Mouse (Mus musculus) spleen, postnatal 36 days (tissue): ENCODE data around the gene Olfr391-ps.

ENCODE experiments used
- DNase-seq, 2 experiments: peaks; one replicate each; pipeline ENCODE4 v3.0.0; 2022; ENCODE audit warnings: low spot score in 2 of 2, mixed read lengths in 1 of 2

Olfr391-ps gene

DNA sequence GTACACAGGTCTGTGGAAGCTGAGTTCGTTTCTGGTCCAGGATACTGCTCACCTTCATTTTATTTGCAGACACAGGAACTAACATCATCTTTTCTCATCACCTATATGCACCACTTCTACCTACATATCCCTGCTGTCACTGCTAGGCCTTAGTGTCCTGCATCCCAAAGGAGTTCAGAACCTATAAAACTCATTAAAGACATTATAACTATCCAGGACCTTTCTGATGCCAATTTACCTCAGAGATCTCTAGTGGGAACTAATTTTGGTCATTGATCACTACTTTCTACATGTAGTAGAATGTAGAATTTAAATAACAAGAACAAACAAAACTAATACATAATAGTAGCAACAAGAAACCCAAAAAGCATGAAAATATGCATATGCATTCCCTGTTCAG is at the start of gene Olfr391-ps:
TSS of gene Olfr391-ps (minus strand) at position 101 of the 400 bp plus-strand sequence.
- DNase-seq = no peak

DNA sequence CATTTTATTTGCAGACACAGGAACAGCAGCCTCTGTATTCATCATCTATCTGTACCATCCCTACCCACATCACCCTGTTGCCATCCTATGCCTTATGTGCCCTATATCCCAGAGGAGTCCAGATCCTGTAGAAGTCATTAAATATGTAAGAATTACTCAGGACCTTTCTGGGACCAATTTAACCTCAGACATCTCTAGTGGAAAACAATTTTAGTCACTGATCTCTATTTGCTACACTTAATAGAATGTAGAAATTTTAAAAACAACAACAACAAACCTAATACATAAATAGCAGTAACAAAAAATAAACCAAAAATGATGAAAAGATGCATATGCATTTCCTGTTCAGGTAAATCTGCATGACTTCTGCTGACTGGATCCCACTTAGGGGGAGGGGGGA is 48.5 kb upstream of the Olfr391-ps start, which contains the start of gene Olfr393:
TSS of gene Olfr393 (minus strand) at position 101 of the 400 bp plus-strand sequence.
- no peak for DNase-seq

DNA sequence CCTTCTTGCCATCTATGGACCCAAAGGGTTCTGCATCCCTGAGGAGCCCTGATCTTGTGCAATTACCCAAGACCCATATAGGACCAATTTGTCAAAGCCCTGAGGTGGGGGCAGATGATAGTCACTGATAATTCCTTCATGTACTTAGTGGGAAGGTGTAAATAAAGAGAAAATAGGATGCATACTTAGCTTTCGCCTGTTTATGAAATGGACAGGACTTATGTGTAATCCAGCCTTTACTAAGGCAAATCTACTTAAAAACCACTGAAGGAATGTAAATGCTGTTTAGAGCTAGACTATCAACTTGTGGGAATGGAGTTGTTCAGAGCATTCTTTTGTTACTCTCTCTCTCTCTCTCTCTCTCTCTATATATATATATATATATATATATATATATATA is 14.1 kb upstream of the Olfr391-ps start, which contains the start of gene Olfr392:
TSS of gene Olfr392 (minus strand) at position 101 of the 400 bp plus-strand sequence.
- no peak for DNase-seq

DNA sequence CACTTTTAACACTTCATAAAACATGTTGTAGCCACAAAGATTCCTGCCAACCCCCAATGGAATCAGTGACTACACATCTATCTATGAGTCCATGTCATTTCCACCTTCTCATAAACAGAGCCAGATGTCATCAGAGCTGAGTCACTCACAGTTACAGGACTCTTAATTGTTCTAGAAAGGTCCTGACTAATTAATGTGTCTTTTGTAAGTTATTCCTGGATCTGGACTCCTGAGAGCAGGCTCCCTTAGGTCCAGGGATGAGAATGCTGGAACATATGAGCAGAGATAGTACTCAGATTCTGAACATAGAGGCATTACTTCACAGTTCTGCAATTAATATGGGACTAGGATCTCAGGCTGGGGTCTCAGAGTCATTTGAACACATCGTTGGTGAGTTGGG is 20.2 kb downstream of the Olfr391-ps start, which contains the start of gene Olfr390:
TSS of gene Olfr390 (plus strand) at position 301 of the 400 bp plus-strand sequence.
- no peak for DNase-seq

DNA sequence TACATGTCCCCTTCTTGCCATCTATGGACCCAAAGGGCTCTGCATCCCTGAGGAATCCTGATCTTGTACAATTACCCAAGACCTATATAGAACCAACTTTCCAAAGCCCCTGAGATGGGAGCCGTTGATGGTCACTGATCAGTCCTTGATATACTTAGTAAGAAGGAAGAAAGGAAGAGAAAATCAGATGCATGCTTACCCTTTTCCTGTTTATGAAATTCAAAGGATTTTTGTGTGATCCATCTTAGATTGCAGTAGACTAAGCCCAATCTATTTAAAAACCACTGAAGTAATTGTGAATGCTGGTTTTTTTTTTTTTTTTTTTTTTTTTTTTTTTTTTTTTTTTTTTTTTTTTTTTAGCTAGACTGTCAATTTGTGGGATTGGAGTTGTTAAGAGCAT is 22.2 kb downstream of the Olfr391-ps start, which contains the start of gene Olfr389:
TSS of gene Olfr389 (minus strand) at position 101 of the 400 bp plus-strand sequence.
- no peak for DNase-seq

DNA sequence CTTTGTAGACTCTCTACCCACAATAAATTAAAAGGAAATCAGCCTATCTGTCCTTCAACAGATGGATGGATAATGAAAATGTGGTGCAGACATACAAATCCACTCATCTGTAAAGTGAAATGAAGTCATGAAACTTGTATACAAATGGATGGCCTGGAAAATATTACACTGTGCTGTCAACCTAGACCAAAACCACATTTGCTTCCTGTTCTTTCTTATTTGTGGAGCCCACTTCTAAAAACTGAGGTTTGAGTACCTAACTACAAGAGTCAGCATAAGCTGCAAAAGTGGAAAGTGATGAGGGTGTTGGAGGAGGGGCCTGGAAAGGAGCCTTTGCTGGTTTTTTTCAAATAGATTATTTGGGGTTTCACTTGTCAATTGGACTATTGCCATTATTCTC is 43.7 kb downstream of the Olfr391-ps start:
- no peak for DNase-seq
